Mouse (Mus musculus): Measurements from ENCODE around the gene Ndufaf7.

- no peak for TF ChIP-seq CEBPB (IDR thresholded peaks at IDR 0.05; ENCODE audit: low read depth)
- TF ChIP-seq CTCF (IDR thresholded peaks at IDR 0.05; ENCODE audit: control insufficient read depth, insufficient read depth, insufficient read length), result no peak
- TF ChIP-seq FOSL1 (IDR thresholded peaks at IDR 0.05; ENCODE audit: insufficient read depth, low read length, poor library complexity, severe bottlenecking), result no peak
- no peak for TF ChIP-seq USF1 (IDR thresholded peaks at IDR 0.05; ENCODE audit: low read depth)
Observed at GRCm38 (mm10) chr17:78935857-78936256, 1.1 kb upstream of the Ndufaf7 start.

Measured in C2C12 (cell line).